Mouse (Mus musculus) lung, adult 2 months (tissue): ENCODE measurements around the gene 2410015M20Rik.

ENCODE experiments used
- CTCF ChIP-seq: fragments of 200-500 bp; IDR thresholded peaks from 2 replicates; pipeline ENCODE4 v1.5.1; 2011; ENCODE audit warnings: mild to moderate bottlenecking, low read length, control low read depth; ENCODE audit not compliant: insufficient read depth
- POLR2A ChIP-seq: fragments of 200-500 bp; IDR thresholded peaks from 2 replicates; pipeline ENCODE4 v1.6.1; 2011; ENCODE audit warnings: low read depth, mild to moderate bottlenecking, control low read depth, low read length, borderline replicate concordance; ENCODE audit errors: extremely low read depth

DNA sequence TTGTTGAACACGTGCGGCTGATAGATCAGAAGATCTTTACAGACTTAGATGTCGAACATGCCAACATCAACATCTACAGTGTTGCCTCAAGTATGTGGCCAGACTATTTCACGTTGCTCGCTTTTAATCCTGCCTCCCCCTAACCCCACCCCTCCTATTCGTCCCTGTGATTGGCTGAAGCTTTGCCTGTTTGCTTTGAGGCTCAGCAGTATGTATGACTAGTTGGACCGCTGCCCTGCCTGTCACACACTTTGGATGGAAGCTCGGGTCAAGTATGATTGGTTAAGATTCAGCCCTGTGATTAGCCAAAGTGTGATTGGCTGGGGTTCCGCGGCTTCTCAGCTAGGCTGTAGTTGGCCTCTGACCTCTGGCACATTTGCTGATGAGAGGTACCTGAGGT lies 42.2 kb upstream of the 2410015M20Rik start:
- no peak for TF ChIP-seq CTCF
- TF ChIP-seq POLR2A, result no peak
